Mouse (Mus musculus) erythroblast, embryonic 14.5 days (primary cell): ENCODE results near the gene Rgl1. TPM values are rescaled to one million over a fixed set of nuclear protein-coding genes. Genes with fewer than 3 reads are reported as not detected.

Experiments used
- H3K27me3 ChIP-seq: 2 replicates; pipeline ENCODE4 v1.6.1; 2012; ENCODE audit warnings: inconsistent platforms; ENCODE audit not compliant: control insufficient read depth
- H3K36me3 ChIP-seq: 2 replicates; pipeline ENCODE4 v1.6.1; 2012; ENCODE audit warnings: mild to moderate bottlenecking, inconsistent platforms; ENCODE audit not compliant: control insufficient read depth
- H3K4me1 ChIP-seq: 2 replicates; pipeline ENCODE4 v1.6.1; 2012; ENCODE audit warnings: inconsistent platforms; ENCODE audit not compliant: control insufficient read depth
- H3K4me3 ChIP-seq: replicated peaks from 2 replicates; pipeline ENCODE3; 2012; ENCODE audit warnings: moderate library complexity, mild to moderate bottlenecking, inconsistent platforms
- H3K9me3 ChIP-seq: 2 replicates; pipeline ENCODE4 v1.6.1; 2012; ENCODE audit warnings: low read length, inconsistent platforms, mixed read lengths; ENCODE audit not compliant: control insufficient read depth
- GATA1 ChIP-seq: IDR thresholded peaks from 2 replicates; pipeline ENCODE4 v1.6.1; 2012; ENCODE audit warnings: low read length, inconsistent platforms, mixed read lengths
- TAL1 ChIP-seq: IDR thresholded peaks from 3 replicates; pipeline ENCODE4 v1.6.1; 2012; ENCODE audit warnings: low read length, inconsistent platforms, mixed read lengths
- polyA plus RNA-seq: library from polyadenylated mRNA; stranded (reverse); fragments of >175 nt; gene quantifications from 2 replicates; pipeline ENCODE4 v1.2.3, GENCODE M21; 2012

Gene Rgl1
- polyA plus RNA-seq, 1 experiment, result 0.03 TPM

GRCm38 (mm10) chr1:152799897-152800296 is 33.7 kb upstream of the Rgl1 start, which contains the start of gene Ncf2:
TSS of gene Ncf2 (plus strand) at chr1:152800194.
- TF ChIP-seq GATA1 (no peak), TAL1 (no peak)
- no peaks in the 10 kb centered on the region for H3K36me3 ChIP-seq

GRCm38 (mm10) chr1:152798125-152798524 is 32.0 kb upstream of the Rgl1 start:
- Histone ChIP-seq H3K27me3 (no peaks in the 10 kb centered on the region), H3K4me1 (no peaks in the 10 kb centered on the region), H3K4me3 (no peak overlapping the region), H3K36me3 (no peaks in the 10 kb centered on the region), H3K9me3 (no peaks in the 10 kb centered on the region)
- no peak for TF ChIP-seq TAL1
- no peak for TF ChIP-seq GATA1

More at GRCm38 (mm10) chr1:152799897-152800296, 33.7 kb upstream of the Rgl1 start, which contains the start of gene Ncf2:
- Histone ChIP-seq H3K4me1 (0 out of 2 replicates have a peak, but pooled peaks cover 2% of the 10 kb centered on the region), H3K27me3 (no peaks in the 10 kb centered on the region), H3K9me3 (no peaks in the 10 kb centered on the region), H3K4me3 (no peak within 1 kb of the TSS)

- Histone ChIP-seq H3K36me3 (no peaks in the 10 kb centered on the region), H3K4me1 (no peaks in the 10 kb centered on the region), H3K27me3 (no peaks in the 10 kb centered on the region), H3K9me3 (no peaks in the 10 kb centered on the region), H3K4me3 (no peak overlapping the region)
- no peak for TF ChIP-seq TAL1
- no peak for TF ChIP-seq GATA1
Measured at GRCm38 (mm10) chr1:152796683-152797263, 30.6 kb upstream of the Rgl1 start.

- Histone ChIP-seq H3K4me3 (no peak overlapping the region), H3K36me3 (no peaks in the 10 kb centered on the region), H3K27me3 (no peaks in the 10 kb centered on the region), H3K4me1 (no peaks in the 10 kb centered on the region), H3K9me3 (no peaks in the 10 kb centered on the region)
- TF ChIP-seq TAL1, result no peak
Measured at GRCm38 (mm10) chr1:152795688-152796255, 29.6 kb upstream of the Rgl1 start.

- Histone ChIP-seq H3K4me3 (no peak overlapping the region), H3K4me1 (no peaks in the 10 kb centered on the region; the same call in 1 of the 2 replicates)
Measured at GRCm38 (mm10) chr1:152793495-152794130, 27.5 kb upstream of the Rgl1 start.

GRCm38 (mm10) chr1:152792736-152793494 is 26.8 kb upstream of the Rgl1 start:
- H3K4me3 ChIP-seq, result no peak overlapping the region

More at GRCm38 (mm10) chr1:152793495-152794130, 27.5 kb upstream of the Rgl1 start:
- H3K36me3 ChIP-seq, result no peaks in the 10 kb centered on the region
- H3K9me3 ChIP-seq, result no peaks in the 10 kb centered on the region
- TF ChIP-seq TAL1, result no peak
- no peak for TF ChIP-seq GATA1
- H3K27me3 ChIP-seq, result no peaks in the 10 kb centered on the region

GRCm38 (mm10) chr1:152791269-152791668 is 25.1 kb upstream of the Rgl1 start:
- Histone ChIP-seq H3K27me3 (no peaks in the 10 kb centered on the region), H3K4me3 (no peak overlapping the region), H3K4me1 (no peaks in the 10 kb centered on the region; the same call in 1 of the 2 replicates), H3K9me3 (no peaks in the 10 kb centered on the region), H3K36me3 (no peaks in the 10 kb centered on the region)
- TF ChIP-seq GATA1, result no peak
- TF ChIP-seq TAL1, result no peak

More at GRCm38 (mm10) chr1:152792736-152793494, 26.8 kb upstream of the Rgl1 start:
- no peaks in the 10 kb centered on the region for H3K9me3 ChIP-seq
- H3K27me3 ChIP-seq, result no peaks in the 10 kb centered on the region
- no peak for TF ChIP-seq GATA1
- no peak for TF ChIP-seq TAL1
- no peaks in the 10 kb centered on the region; the same call in 1 of the 2 replicates for H3K4me1 ChIP-seq
- no peaks in the 10 kb centered on the region for H3K36me3 ChIP-seq

GRCm38 (mm10) chr1:152790821-152791220 is 24.7 kb upstream of the Rgl1 start:
- Histone ChIP-seq H3K36me3 (no peaks in the 10 kb centered on the region), H3K9me3 (no peaks in the 10 kb centered on the region), H3K4me3 (no peak overlapping the region), H3K4me1 (no peaks in the 10 kb centered on the region; the same call in 1 of the 2 replicates), H3K27me3 (no peaks in the 10 kb centered on the region)
- TF ChIP-seq TAL1 (no peak), GATA1 (no peak)
